Comparison of ENCODE assay signal across 1 mouse cellular context in genomic region chr16:97851061-97851740, GRCm38 (mm10).
TF ChIP-seq lines count a peak whose summit lies in the region.

No protein-coding gene starts in this region.

TF ChIP-seq in MEL, 35 proteins besides CTCF, POLR2A, EP300 and RAD21 (continued from another document):
- TF ChIP-seq TCF12 (IDR thresholded peaks at IDR 0.05; ENCODE audit: low read depth, low read length): peak; percentile 37; the same call in 1 of the 2 replicates
- TF ChIP-seq GABPA (IDR thresholded peaks at IDR 0.05; ENCODE audit: low read depth, low read length): no peak
